Mouse (Mus musculus) liver, embryonic 12.5 days (tissue): Measurements from ENCODE around the gene Cbx1. TPM values are rescaled to one million over a fixed set of nuclear protein-coding genes. Genes with fewer than 3 reads are reported as not detected.
"Not testable (repeated sequence)": the region's sequence is repeated elsewhere in the genome, so short reads cannot be mapped to it uniquely, and the experiment has no call there.

Experiments used
- ATAC-seq: fragments of 200-750 bp; cut with Nextera tagmentation; 2 replicates; pipeline ENCODE4 v1.8.0; 2017; ENCODE audit warnings: moderate number of reproducible peaks, mild to moderate bottlenecking, moderate library complexity
- H3K27ac ChIP-seq: fragments of 300-500 bp; sonication (generic); 2 replicates; pipeline ENCODE4 v1.5.1; 2016; ENCODE audit warnings: mild to moderate bottlenecking
- H3K27me3 ChIP-seq: fragments of 300-500 bp; sonication (generic); replicated peaks from 2 replicates; pipeline ENCODE4 v1.6.1; 2016; ENCODE audit warnings: mild to moderate bottlenecking, moderate library complexity
- H3K36me3 ChIP-seq: fragments of 300-500 bp; sonication (generic); 2 replicates; pipeline ENCODE4 v1.6.1; 2016; ENCODE audit warnings: mild to moderate bottlenecking, moderate library complexity
- H3K4me1 ChIP-seq: fragments of 300-500 bp; sonication (generic); 2 replicates; pipeline ENCODE4 v1.6.1; 2016
- H3K4me2 ChIP-seq: fragments of 300-500 bp; sonication (generic); 2 replicates; pipeline ENCODE4 v1.6.1; 2016; ENCODE audit warnings: mild to moderate bottlenecking, moderate library complexity
- H3K4me3 ChIP-seq: fragments of 300-500 bp; sonication (generic); 2 replicates; pipeline ENCODE4 v1.5.1; 2016; ENCODE audit warnings: mild to moderate bottlenecking, moderate library complexity
- H3K9ac ChIP-seq: fragments of 300-500 bp; sonication (generic); 2 replicates; pipeline ENCODE4 v1.6.1; 2016; ENCODE audit warnings: mild to moderate bottlenecking, moderate library complexity
- H3K9me3 ChIP-seq: fragments of 300-500 bp; sonication (generic); replicated peaks from 2 replicates; pipeline ENCODE4 v1.6.1; 2016; ENCODE audit warnings: mild to moderate bottlenecking, moderate library complexity
- WGBS: fragments of 180-500 bp; shearing (Covaris S2); methylation state at CpG from one replicate; pipeline ENCODE4 v1.1.7; 2016; ENCODE audit not compliant: insufficient replicate concordance; 5-methylcytosine and 5-hydroxymethylcytosine counted together
- polyA plus RNA-seq: library from polyadenylated mRNA; unstranded; fragments of >200 nt; fragmentation: Nextera tagmentation; extraction: Ambion mirVana; gene quantifications from 2 replicates; pipeline ENCODE4 v1.2.1, GENCODE M21; 2016

Gene Cbx1
- polyA plus RNA-seq, 1 experiment from 2014 or later, result 52.4 TPM

DNA sequence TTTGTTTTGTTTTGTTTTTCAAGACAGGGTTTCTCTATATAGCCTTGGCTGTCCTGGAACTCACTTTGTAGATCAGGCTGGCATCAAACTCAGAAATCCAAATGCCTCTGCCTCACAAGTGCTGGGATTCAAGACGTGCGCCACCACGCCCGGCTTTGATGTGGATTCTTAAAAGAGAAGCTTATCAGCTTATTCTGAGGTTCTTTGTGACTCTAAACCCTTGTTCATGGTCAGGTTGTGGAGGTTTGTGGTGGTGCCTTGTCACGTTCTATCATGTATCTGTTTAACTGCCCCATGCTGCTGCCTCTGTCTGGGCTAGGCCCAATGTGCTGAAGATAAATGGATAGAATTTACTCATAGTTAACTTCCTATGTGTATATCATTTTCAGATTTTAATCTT is 16.7 kb downstream of the Cbx1 start:
- H3K36me3 ChIP-seq, result peaks cover 98% of the 10 kb centered on the region

GRCm38 (mm10) chr11:96808066-96808465 is 19.1 kb downstream of the Cbx1 start:
- Histone ChIP-seq H3K27me3 (no peaks in the 10 kb centered on the region), H3K4me2 (no peak overlapping the region), H3K27ac (no peak overlapping the region), H3K4me3 (no peak overlapping the region), H3K36me3 (peaks cover 97% of the 10 kb centered on the region), H3K9me3 (no peaks in the 10 kb centered on the region), H3K4me1 (no peaks in the 10 kb centered on the region), H3K9ac (no peak overlapping the region)
- no peak for ATAC-seq
- WGBS, result 41% methylated on average over 1 of the region's 1 CpGs

More for the DNA sequence above, 16.7 kb downstream of the Cbx1 start:
- Histone ChIP-seq H3K27me3 (no peaks in the 10 kb centered on the region), H3K27ac (no peak overlapping the region), H3K9me3 (no peaks in the 10 kb centered on the region), H3K4me3 (no peak overlapping the region), H3K4me1 (no peaks in the 10 kb centered on the region), H3K9ac (no peak overlapping the region), H3K4me2 (no peak overlapping the region)
- 83% methylated on average over 5 of the region's 5 CpGs for WGBS
- no peak for ATAC-seq

GRCm38 (mm10) chr11:96809562-96810235 is 20.8 kb downstream of the Cbx1 start:
- Histone ChIP-seq H3K4me3 (no peak overlapping the region), H3K4me2 (no peak overlapping the region), H3K4me1 (no peaks in the 10 kb centered on the region), H3K36me3 (peaks cover 96% of the 10 kb centered on the region), H3K9me3 (no peaks in the 10 kb centered on the region), H3K9ac (no peak overlapping the region), H3K27me3 (no peaks in the 10 kb centered on the region), H3K27ac (no peak overlapping the region)
- WGBS, result 90% methylated on average over 6 of the region's 6 CpGs
- no peak for ATAC-seq

GRCm38 (mm10) chr11:96811188-96811587 is 22.3 kb downstream of the Cbx1 start:
- not testable (repeated sequence) for H3K9ac ChIP-seq, H3K4me2 ChIP-seq, ATAC-seq, H3K4me1 ChIP-seq, H3K4me3 ChIP-seq, H3K27me3 ChIP-seq, H3K27ac ChIP-seq, H3K9me3 ChIP-seq
- peaks cover 96% of the 10 kb centered on the region for H3K36me3 ChIP-seq
- WGBS, result 71% methylated on average over 1 of the region's 1 CpGs

DNA sequence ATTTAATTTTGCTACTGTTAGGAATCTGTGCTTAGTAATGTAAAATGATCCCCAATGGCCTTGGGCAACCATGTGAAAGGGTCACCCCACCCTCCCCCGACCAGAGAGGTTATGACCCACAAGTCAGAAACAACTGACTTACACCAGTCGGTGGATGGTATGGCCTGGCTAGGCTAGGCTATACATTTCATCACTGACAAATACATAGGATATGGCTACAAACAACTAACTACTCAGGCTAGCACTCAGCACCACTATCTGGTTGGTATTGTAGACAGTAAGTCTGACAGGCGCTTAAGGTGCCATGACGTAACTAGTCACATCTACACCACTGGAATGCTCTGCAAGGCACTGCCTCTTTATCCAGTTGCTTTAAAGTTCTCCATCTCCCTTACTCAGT is 24.5 kb downstream of the Cbx1 start:
- Histone ChIP-seq H3K4me3 (no peak overlapping the region), H3K36me3 (peaks cover 98% of the 10 kb centered on the region), H3K9me3 (no peaks in the 10 kb centered on the region), H3K4me2 (no peak overlapping the region), H3K9ac (no peak overlapping the region), H3K27me3 (no peaks in the 10 kb centered on the region), H3K4me1 (no peaks in the 10 kb centered on the region), H3K27ac (no peak overlapping the region)
- WGBS, result 83% methylated on average over 4 of the region's 4 CpGs
- no peak for ATAC-seq

DNA sequence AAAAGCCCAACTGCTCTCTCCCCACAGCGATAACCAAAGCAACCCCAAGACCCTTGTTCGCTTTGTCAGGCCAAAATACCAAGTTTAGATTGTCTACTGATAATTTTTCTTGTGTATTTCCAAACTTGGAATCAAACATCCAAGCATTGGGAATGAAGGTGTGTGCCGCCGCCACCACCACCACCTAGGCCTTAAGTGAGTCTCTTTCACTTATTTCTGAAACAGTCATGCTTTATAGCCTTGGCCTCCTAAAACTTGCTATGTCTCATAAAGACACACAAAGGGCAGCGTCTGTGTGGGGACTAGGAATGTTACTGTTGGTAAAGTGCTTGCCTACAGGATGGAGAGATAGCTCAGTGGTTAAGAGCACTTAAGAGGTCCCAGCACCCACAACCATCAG is 25.0 kb downstream of the Cbx1 start:
- Histone ChIP-seq H3K4me3 (no peak overlapping the region), H3K36me3 (peaks cover 98% of the 10 kb centered on the region), H3K9me3 (no peaks in the 10 kb centered on the region), H3K27ac (no peak overlapping the region), H3K4me1 (no peaks in the 10 kb centered on the region), H3K4me2 (no peak overlapping the region), H3K27me3 (no peaks in the 10 kb centered on the region), H3K9ac (no peak overlapping the region)
- 84% methylated on average over 5 of the region's 5 CpGs for WGBS
- no peak for ATAC-seq

DNA sequence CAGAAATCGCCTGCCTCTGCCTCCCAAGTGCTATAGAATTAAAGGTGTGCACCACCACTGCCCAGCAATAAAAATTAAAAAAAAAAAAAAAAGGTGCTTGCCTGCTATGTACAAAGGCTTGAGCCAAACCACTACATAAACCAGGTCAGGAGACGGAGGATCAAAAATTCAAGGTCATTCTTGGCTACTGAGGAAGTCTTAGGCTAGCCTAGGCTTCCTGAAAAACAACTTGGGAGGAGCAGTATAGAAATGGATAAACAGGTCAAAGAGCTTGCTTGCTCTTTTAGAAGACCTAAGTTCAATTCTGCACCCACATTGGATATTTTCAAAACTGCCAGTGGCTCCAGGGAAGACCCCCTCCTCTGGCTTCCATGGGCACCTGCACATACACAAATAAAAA is 25.5 kb downstream of the Cbx1 start:
- no peaks in the 10 kb centered on the region for H3K27me3 ChIP-seq

GRCm38 (mm10) chr11:96815895-96816294 is 27.0 kb downstream of the Cbx1 start:
- Histone ChIP-seq H3K27me3 (no peaks in the 10 kb centered on the region), H3K4me3 (no peak overlapping the region), H3K9me3 (no peaks in the 10 kb centered on the region), H3K36me3 (peaks cover 98% of the 10 kb centered on the region), H3K4me1 (no peaks in the 10 kb centered on the region), H3K27ac (no peak overlapping the region), H3K9ac (no peak overlapping the region), H3K4me2 (no peak overlapping the region)
- no peak for ATAC-seq
- 83% methylated on average over 2 of the region's 2 CpGs for WGBS

More for the DNA sequence above, 25.5 kb downstream of the Cbx1 start:
- 76% methylated on average over 2 of the region's 2 CpGs for WGBS
- Histone ChIP-seq H3K9me3 (no peaks in the 10 kb centered on the region), H3K36me3 (peaks cover 98% of the 10 kb centered on the region), H3K4me2 (no peak overlapping the region), H3K9ac (no peak overlapping the region), H3K4me1 (no peaks in the 10 kb centered on the region), H3K27ac (no peak overlapping the region), H3K4me3 (no peak overlapping the region)
- no peak for ATAC-seq

GRCm38 (mm10) chr11:96816494-96816893 is 27.6 kb downstream of the Cbx1 start:
- Histone ChIP-seq H3K9ac (no peak overlapping the region), H3K4me1 (no peaks in the 10 kb centered on the region), H3K27me3 (no peaks in the 10 kb centered on the region), H3K4me3 (no peak overlapping the region), H3K36me3 (peaks cover 98% of the 10 kb centered on the region), H3K9me3 (no peaks in the 10 kb centered on the region), H3K27ac (no peak overlapping the region), H3K4me2 (no peak overlapping the region)
- 83% methylated on average over 1 of the region's 1 CpGs for WGBS
- no peak for ATAC-seq

DNA sequence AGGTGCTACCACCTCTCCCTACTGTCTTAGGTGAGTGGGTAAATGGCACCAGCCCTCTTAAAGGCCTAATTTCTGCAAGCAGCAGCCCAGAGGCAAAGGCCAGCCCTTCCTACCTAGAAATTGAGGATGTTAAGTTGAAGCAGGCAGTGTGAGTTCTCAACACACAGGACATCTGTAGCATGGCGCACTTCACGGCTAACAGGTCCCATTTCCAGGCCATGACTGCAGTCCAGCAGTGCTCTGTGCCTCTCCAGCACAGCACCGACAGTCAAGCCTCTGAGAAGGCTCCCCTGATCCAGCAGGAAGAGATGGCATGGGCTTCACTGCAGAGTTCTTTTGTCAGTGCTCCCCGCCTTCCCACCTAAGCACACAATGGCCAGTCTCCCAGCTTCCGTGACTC is 28.1 kb downstream of the Cbx1 start:
- H3K4me2 ChIP-seq, result no peak overlapping the region
- H3K4me1 ChIP-seq, result no peaks in the 10 kb centered on the region
- no peaks in the 10 kb centered on the region for H3K27me3 ChIP-seq
- no peak overlapping the region for H3K4me3 ChIP-seq
- H3K36me3 ChIP-seq, result peaks cover 98% of the 10 kb centered on the region
- H3K9me3 ChIP-seq, result no peaks in the 10 kb centered on the region
- 92% methylated on average over 5 of the region's 5 CpGs for WGBS
- H3K27ac ChIP-seq, result no peak overlapping the region
- no peak overlapping the region for H3K9ac ChIP-seq
- ATAC-seq, result no peak

DNA sequence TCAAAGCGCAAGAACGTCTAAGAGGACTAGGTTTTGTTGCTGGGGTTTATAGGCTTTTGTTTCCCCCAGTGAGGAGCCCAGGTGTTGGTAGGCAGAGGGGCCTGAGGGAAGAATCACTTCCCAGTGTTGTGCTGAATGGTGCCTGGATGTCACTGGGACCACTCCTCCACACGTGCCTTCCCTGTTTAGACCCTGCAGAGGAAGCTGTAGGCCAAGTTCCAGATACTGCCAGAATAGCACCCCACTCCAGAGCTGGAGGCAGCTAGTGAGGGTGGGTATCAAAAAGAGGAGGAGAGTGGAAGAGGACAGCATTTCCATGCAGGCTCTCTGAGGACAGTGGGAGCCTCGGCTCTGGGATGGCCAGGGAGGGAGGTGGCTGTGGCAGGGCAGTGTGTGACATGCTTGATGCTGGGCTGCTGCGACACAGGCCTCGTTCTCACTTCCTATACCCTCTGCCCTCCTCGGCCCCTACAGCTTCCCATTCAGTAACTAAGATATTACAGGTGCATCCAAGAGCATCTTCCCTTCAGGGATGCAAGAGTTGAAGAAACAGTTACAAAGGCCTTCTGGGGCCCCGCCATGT is 29.3 kb downstream of the Cbx1 start:
- WGBS, result 83% methylated on average over 8 of the region's 8 CpGs
- no peak overlapping the region for H3K9ac ChIP-seq
- H3K36me3 ChIP-seq, result peaks cover 97% of the 10 kb centered on the region
- no peak overlapping the region for H3K4me2 ChIP-seq
- peaks cover 7% of the 10 kb centered on the region for H3K4me1 ChIP-seq
- H3K27ac ChIP-seq, result no peak overlapping the region
- no peaks in the 10 kb centered on the region for H3K27me3 ChIP-seq
- ATAC-seq, result no peak
- no peaks in the 10 kb centered on the region for H3K9me3 ChIP-seq
- no peak overlapping the region for H3K4me3 ChIP-seq

DNA sequence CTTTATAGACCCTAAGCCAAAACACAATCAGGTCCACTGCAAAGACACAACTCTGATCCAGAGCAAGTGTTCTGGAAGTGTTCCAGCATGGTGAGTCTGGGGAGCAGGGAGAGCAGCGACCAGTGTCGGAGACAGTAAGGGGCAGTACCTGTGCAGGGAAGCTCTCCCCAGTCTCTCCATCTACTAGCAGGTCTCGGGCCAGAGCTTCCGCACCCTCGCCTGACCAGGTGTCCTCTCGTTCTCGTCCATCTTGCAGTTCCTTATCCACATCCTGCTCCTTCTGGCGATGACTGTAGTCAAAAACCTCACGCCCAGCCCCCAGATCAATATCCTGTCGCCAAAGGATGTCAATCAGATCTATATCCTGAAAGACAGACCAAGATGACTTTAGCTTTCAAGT is 33.0 kb downstream of the Cbx1 start:
- H3K4me3 ChIP-seq, result no peak overlapping the region
- no peak overlapping the region for H3K27ac ChIP-seq
- H3K9me3 ChIP-seq, result no peaks in the 10 kb centered on the region
- no peaks in the 10 kb centered on the region for H3K27me3 ChIP-seq
- WGBS, result 86% methylated on average over 10 of the region's 10 CpGs
- H3K36me3 ChIP-seq, result peaks cover 87% of the 10 kb centered on the region
- H3K4me1 ChIP-seq, result peaks cover 44% of the 10 kb centered on the region
- no peak overlapping the region for H3K4me2 ChIP-seq
- H3K9ac ChIP-seq, result no peak overlapping the region
- no peak for ATAC-seq
